Mouse (Mus musculus) urinary bladder, postnatal 4 days (tissue): ENCODE data around the gene Shank2.

Experiments used
- DNase-seq, 2 experiments: peaks; one replicate each; pipeline ENCODE4 v3.0.0; 2021 to 2022; ENCODE audit warnings: low spot score in 2 of 2

Shank2 gene

DNA sequence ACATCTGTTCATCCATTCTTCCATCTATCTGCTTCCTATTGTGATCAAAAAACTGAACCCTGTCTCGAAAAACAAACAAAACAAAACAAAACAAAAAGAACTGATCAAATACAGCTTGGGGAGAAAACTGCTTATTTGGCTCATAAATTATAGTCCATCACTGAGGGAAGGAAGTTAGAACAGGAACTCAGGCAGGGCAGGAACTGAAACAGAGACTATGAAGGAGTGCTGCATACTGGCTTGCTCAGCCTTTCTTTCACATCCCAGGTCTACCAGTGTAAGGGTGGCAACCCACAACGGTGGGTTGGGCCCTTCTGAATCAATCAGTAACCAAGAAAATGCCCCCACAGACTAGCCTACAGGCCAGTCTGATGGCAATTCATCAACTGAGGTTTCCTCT, 469.4 kb downstream of the Shank2 start:
- DNase-seq, result no peak

DNA sequence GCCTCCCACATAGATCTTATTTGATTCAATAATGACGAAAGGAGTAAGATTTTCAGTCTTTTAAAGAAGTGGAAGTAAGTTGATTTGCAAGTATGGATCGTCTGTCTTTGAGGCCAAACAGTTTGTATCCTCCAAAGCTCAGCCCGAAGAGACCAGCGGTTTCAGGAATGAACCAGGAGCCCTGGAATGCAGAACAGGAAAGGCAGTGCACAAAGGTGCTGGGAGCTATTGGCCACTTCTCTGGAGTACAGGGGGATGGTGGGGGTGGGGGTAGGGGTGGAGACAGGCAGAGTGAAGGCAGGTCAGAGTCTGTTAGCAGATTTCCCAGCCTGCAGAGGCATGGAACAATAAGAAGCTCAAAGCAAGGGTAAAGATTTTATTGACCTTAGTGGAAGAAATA, 471.8 kb downstream of the Shank2 start:
- no peak for DNase-seq
